Mouse (Mus musculus) layer of hippocampus, postnatal 10 days (tissue): ENCODE results near the gene Usp5. TPM values are rescaled to one million over a fixed set of nuclear protein-coding genes. Genes with fewer than 3 reads are reported as not detected.
"Not testable (repeated sequence)": the region's sequence is repeated elsewhere in the genome, so short reads cannot be mapped to it uniquely, and the experiment has no call there.

Experiments
- DNase-seq, 2 experiments: peaks; one replicate each; pipeline ENCODE4 v3.0.0; 2021; ENCODE audit warnings: low spot score in 2 of 2
- total RNA-seq, 2 experiments: library from RNA; stranded (reverse); gene quantifications; 2 replicates each; pipeline ENCODE4 v1.2.3; 2021

The Usp5 gene
- total RNA-seq, 2 experiments from 2014 or later: 181 to 187 TPM

DNA sequence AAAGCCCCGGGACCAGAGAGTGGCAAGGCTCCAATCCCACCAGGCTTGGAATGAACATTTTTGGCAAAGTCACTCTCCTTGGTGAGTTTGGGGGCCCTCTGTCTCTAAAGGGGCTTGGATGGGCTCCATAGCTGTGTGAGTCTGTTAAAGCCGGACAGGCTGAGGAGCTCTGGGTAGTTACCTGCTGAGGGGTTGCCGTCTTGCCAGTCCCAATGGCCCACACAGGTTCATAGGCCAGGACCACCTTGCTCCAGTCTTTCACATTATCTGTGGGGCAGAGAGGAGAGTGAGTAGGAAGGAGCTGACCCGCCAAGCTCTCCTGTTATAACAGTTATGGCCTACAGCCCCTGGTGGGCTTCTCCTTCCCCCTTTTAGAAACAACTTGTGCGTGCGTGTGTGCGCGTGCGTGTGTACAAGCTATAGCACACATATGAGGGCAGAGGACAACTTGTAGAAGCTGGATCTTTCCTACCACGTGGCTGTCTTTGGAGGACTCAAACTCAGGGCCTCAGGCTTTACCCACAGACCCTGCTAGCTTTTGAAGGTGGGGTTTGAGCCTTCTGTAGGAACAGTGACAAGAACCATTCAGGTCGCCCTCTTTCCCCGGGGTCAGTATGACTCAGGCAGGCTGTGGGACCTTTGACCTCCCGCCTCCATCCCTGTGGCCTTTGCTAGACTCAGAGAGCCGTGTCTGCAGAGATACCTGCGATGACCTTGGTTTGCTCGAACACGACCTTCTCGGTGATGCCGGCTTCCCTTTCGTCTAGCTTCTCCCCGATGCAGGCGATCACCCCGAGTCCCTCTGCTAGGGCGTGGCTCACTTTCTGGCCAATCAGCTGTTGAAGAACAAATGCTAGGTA, 17.4 kb downstream of the Usp5 start:
- DNase-seq: no peak

DNA sequence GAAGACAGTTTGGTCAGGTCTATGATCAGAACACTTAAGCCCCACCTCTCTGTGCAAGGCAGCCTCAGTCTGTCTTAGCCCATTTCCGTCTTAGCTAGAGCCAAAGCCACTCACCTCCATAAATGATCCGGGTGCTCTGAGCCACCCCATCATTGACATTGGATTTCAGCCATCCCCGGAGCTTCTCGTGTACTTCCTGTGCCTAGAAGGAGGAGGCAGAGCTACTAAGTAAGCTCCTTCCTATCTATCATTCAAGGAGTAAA, 17.9 kb downstream of the Usp5 start:
- DNase-seq: no peak

- not testable (repeated sequence) for DNase-seq
Observed at GRCm38 (mm10) chr6:124810566-124811402, 18.5 kb downstream of the Usp5 start.

DNA sequence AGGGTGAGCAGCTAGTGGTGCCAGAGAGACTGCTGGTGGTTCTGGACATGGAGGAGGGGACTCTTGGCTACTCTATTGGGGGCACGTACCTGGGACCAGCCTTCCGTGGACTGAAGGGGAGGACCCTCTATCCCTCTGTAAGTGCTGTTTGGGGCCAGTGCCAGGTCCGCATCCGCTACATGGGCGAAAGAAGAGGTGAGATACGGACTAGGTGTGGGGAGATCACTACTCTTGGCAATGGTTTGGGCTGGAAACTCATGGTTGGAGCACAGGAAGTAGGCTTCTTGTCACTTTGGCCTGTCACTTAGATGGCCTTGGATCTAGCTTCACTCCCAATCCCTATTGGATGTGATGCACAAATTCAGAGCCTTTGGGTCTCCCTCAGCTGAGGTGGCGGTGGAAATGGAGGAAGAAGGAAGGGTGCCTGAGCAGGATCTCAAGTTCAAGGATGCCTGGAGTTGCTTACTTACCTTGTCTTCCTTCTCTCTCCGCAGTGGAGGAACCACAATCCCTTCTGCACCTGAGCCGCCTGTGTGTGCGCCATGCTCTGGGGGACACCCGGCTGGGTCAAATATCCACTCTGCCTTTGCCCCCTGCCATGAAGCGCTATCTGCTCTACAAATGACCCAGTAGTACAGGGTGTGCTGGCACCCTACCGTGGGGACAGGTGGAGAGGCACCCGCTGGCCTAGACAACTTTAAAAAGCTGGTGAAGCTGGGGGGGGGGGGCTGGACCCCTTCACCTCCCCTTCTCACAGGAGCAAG, 19.3 kb downstream of the Usp5 start:
- DNase-seq: no peak

GRCm38 (mm10) chr6:124809052-124809774, 20.1 kb downstream of the Usp5 start:
- peak; percentile 81 to 84 for DNase-seq

GRCm38 (mm10) chr6:124808358-124809012, 20.8 kb downstream of the Usp5 start, which contains the start of gene Spsb2:
Spsb2 (plus strand) TSS chr6:124808661.
- DNase-seq: peak; percentile 60 to 72

- DNase-seq: no peak
Observed at GRCm38 (mm10) chr6:124807986-124808357, 21.3 kb downstream of the Usp5 start.

DNA sequence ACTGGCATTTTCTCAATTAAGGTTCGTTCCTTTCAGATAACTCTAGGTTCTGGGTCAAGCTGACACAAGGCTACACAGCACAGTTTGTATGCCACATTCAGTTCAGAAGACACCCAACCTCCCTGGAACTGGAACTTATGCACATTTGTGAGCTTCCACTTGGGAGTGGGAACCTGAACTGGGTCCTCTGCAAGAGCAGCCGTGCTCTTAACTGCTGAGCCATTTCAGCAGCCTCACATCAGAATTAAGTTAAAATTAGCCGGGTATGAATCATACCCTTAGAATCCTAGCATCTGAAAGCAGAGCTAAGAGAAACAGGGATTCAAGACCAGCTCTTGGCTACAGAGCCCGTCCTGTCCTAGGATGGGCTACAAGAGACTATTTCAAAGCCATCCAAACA, 21.9 kb downstream of the Usp5 start:
- DNase-seq: no peak

DNA sequence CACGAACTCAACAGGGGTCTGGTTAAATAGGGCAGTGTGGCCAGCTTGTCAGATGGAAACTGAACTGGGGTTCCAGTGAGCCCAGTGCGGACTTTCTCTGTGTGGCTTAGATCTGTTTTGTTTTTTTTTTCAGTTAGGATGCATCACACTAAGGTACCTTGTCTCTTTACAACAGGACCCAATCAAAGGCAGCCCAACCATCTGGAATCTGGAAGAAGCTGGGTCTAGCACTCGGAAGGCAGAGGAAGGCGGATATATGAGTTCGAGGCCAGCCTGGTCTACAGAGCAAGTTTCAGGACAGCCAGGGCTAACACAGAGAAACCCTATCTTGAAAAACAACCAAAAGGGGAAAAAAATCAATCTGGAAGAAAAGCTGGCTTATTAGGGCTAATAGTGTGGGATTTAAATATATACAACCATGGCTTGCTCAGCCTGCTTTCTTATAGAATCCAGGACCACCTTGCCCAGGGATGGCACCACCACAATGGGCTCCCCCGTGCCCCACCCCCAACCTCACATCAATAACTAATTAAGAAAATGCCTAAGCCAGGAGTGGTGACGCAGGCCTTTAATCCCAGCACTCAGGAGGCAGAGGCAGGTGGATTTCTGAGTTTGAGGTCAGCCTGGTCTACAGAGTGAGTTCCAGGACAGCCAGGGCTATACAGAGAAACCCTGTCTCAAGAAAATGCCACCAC, 22.7 kb downstream of the Usp5 start:
- DNase-seq: no peak

GRCm38 (mm10) chr6:124805341-124806321, 23.7 kb downstream of the Usp5 start:
- DNase-seq: peak; percentile 94 to 97

DNA sequence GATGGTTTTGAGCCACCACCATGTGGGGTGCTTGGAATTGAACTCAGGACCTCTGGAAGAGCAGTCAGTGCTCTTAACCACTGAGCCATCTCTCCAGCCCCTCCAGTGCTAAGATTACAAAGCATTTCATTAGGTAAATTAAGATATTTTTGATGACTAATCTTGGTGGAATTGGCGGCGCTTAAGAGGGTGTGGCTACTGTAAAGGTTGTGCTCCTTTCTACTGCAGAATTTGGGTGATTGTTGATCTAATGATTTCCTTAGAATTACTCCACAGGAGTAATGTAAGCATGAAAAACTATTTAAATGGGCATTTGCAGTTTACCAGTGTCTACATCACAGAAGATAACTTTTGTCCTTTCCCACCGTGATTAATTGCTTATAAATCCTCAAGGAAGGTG, 24.9 kb downstream of the Usp5 start:
- no peak for DNase-seq

GRCm38 (mm10) chr6:124803691-124804090, 25.6 kb downstream of the Usp5 start:
- not testable (repeated sequence) for DNase-seq

DNA sequence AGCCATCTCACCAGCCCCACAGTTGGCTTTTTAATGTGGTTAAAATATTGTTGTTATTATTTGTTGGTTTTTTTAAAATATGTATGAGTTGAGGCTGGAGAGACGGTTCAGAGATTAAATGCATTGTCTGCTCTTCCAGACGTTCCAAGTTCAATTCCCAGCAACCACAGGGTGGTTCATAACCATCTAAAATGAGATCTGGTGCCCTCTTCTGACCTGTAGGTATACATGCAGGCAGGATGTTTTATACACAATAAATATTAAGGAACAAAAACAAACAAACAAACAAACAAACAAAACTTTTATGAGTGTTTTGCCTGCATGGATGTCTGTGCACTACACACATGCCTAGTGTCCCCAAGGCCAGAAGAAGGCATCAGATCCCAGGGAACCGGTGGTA, 26.2 kb downstream of the Usp5 start:
- no peak for DNase-seq

DNA sequence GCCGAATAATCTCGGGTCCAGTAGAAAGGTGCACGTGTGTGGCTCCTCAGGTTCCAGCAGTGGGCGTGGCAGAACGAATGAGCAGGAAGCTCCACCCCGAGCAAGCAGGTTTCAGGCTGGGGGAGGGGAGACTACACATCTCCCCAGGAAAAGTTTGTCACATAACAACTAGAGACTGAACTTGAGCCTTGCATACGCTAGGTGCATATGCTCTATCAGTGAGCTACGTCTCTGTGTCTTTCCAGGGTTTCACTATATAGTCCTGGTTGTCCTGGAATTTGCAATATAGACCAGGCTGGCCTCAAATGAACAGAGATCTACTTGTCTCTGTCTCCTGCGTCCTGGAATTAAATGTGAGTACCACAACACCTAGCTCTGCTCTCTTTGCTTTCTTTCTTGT, 26.9 kb downstream of the Usp5 start:
- not testable (repeated sequence) for DNase-seq

GRCm38 (mm10) chr6:124796200-124796599, 33.1 kb downstream of the Usp5 start:
- no peak for DNase-seq

GRCm38 (mm10) chr6:124795781-124796180, 33.5 kb downstream of the Usp5 start:
- DNase-seq: no peak

DNA sequence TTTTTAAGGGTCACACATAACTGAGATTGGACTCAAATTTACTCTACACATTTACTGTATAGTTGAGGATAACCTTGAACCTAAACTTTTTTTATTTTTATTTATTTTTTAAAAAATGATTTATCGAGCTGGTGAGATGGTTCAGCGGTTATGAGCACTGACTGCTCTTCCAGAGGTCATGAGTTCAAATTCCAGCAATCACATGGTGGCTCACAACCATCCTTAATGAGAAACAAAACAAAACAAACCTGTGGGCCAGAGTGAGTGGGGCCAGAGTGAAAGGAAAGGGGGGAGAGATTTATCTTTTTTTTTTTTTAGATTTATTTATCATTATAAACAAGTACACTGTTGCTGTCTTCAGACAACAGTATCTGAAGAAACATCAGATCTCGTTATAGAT, 37.4 kb downstream of the Usp5 start:
- DNase-seq: no peak

DNA sequence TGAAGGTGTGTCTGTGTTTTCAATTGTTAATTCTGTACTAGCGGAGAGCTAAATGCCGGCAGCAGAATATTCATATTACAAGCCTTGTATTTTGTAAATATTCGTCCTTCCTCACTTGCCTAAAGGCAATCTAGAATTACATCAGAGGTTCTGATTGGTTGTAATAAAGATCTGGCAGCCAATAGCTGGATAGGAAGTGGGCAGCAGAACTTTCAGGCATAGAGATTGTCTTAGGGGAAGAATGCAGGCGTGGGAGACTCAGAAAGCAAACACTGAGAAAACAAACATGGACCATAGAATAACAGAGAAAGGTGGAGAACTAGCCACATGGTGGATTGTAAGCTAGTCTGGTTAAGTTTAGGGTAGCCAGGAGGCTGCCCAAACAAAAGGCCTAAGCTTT, 39.2 kb downstream of the Usp5 start:
- DNase-seq: no peak

GRCm38 (mm10) chr6:124789519-124789918, 39.8 kb downstream of the Usp5 start:
- no peak for DNase-seq
